Comparison of ENCODE assay signal across 8 mouse cellular contexts in genomic region chr12:117534087-117534751, GRCm38 (mm10). TPM values are rescaled to one million over a fixed set of nuclear protein-coding genes. Genes with fewer than 3 reads are reported as not detected.
DNase-seq lines count a peak whose midpoint lies in the region; ATAC-seq lines count a peak whose summit lies in the region.

No protein-coding gene starts in this region.

- H3K4me3 ChIP-seq in forebrain, embryonic 13.5 days = peak overlapping the region; percentile 72
- peak overlapping the region; percentile 73 for H3K4me3 ChIP-seq in lung, embryonic 16.5 days (ENCODE audit: low read length)

- under 1% methylated on average over 41 of the region's 66 CpGs for WGBS in forebrain, embryonic 13.5 days
- under 1% methylated on average over 45 of the region's 66 CpGs for WGBS in lung, embryonic 16.5 days

- peak overlapping the region; percentile 95 for H3K4me2 ChIP-seq in forebrain, embryonic 13.5 days
- peak overlapping the region; percentile 88 for H3K4me2 ChIP-seq in lung, embryonic 16.5 days (ENCODE audit: low read depth, low read length)

- intact Hi-C loops in heart, postnatal 36 days (cut with DNase I) = loop anchor here (2.0 kb wide), 1 partner anchor 45 kb away; no protein-coding TSS in a partner anchor

- peak overlapping the region; percentile 71 for H3K9ac ChIP-seq in forebrain, embryonic 13.5 days
- H3K9ac ChIP-seq in lung, embryonic 16.5 days (ENCODE audit: low read length) = peak overlapping the region; percentile 81

- peaks cover 49% of the 10 kb centered on the region for H3K27me3 ChIP-seq in forebrain, embryonic 13.5 days
- H3K27me3 ChIP-seq in lung, embryonic 16.5 days (ENCODE audit: control insufficient read depth, insufficient read depth, low read depth, low read length) = peaks cover 20% of the 10 kb centered on the region

- H3K27ac ChIP-seq in forebrain, embryonic 13.5 days = no peak overlapping the region
- H3K27ac ChIP-seq in lung, embryonic 16.5 days (ENCODE audit: low read length) = peak overlapping the region; percentile 88

- peaks cover 11% of the 10 kb centered on the region for H3K4me1 ChIP-seq in forebrain, embryonic 13.5 days
- peaks cover 11% of the 10 kb centered on the region for H3K4me1 ChIP-seq in lung, embryonic 16.5 days (replicated peaks; ENCODE audit: control insufficient read depth, insufficient read depth, low read length)

- no peaks in the 10 kb centered on the region for H3K36me3 ChIP-seq in forebrain, embryonic 13.5 days (ENCODE audit: poor library complexity, severe bottlenecking)
- H3K36me3 ChIP-seq in lung, embryonic 16.5 days (ENCODE audit: control insufficient read depth, insufficient read depth, low read length) = no peaks in the 10 kb centered on the region

- peak; percentile 89 for DNase-seq in A20 (ENCODE audit: low read depth, low spot score)
- DNase-seq in adrenal gland, adult 8-10 months = peak; percentile 8
- peak; percentile 47 to 62 for DNase-seq in heart, postnatal 36 days
- DNase-seq in layer of hippocampus, adult 9-11 months = peak; percentile 55
- DNase-seq in ovary, postnatal 36 days (ENCODE audit: low spot score) = peak; percentile 8
- peak; percentile 68 for DNase-seq in thymus, postnatal 25 days

- H3K9me3 ChIP-seq in forebrain, embryonic 13.5 days (replicated peaks) = no peaks in the 10 kb centered on the region; the same call in 1 of the 2 replicates
- H3K9me3 ChIP-seq in lung, embryonic 16.5 days (ENCODE audit: control insufficient read depth, low read length) = no peaks in the 10 kb centered on the region

- ATAC-seq in forebrain, embryonic 13.5 days = peak; percentile 84
- peak; percentile 86 for ATAC-seq in lung, embryonic 16.5 days (ENCODE audit: low read depth)

RNA-seq across cellular contexts. Expression of gene Rapgef5, which starts 17.9 kb away (rescaled TPM):
- 10 to 100 TPM; 34.3 to 45.7 (median 42.5) TPM for total RNA-seq in adrenal gland, adult 8-10 months (2022)
- polyA plus RNA-seq in forebrain, embryonic 13.5 days (2015; fragmentation: Nextera tagmentation; extraction: Ambion mirVana) = 18.5 and 19.8 TPM in 2 replicates
- total RNA-seq in heart, postnatal 36 days (2021) = 10 to 100 TPM; 35.6 to 40.7 TPM
- polyA plus RNA-seq in lung, embryonic 16.5 days (2015; fragmentation: Nextera tagmentation; extraction: Ambion mirVana) = 25.8 and 25.9 TPM in 2 replicates

Comparison
In these comparisons a context has a peak if more than half of its experiments do, and no peak if none do; other contexts are left out.
1. DNase-seq: peak in every context shown above with its lines; median percentile 89 in A20; 68 in thymus, postnatal 25 days; 55 in layer of hippocampus, adult 9-11 months; 54 in heart, postnatal 36 days; 8 in adrenal gland, adult 8-10 months; 8 in ovary, postnatal 36 days.